Comparison of ENCODE assay signal across 7 mouse cellular contexts in genomic region chr3:86976546-86976945, GRCm38 (mm10). TPM values are rescaled to one million over a fixed set of nuclear protein-coding genes. Genes with fewer than 3 reads are reported as not detected.
DNase-seq lines count a peak whose midpoint lies in the region; TF ChIP-seq lines count a peak whose summit lies in the region.

No protein-coding gene starts in this region.

- intact Hi-C loops in gastrocnemius, adult 2 months (cut with DNase I): loop anchor here (10.0 kb wide), 2 partner anchors 182 to 652 kb away; no protein-coding TSS in a partner anchor

- peak; percentile 78 for DNase-seq in CD4-positive helper T cell, adult 2 months (ENCODE audit: low read depth, low spot score)
- peak; percentile 65 for DNase-seq in MEL-GATA-1-ER (ENCODE audit: extremely low read depth, low read depth)
- peak; percentile 87 to 93 for DNase-seq in cerebellum, postnatal 10 days
- DNase-seq in gastrocnemius, adult 2 months: no peak
- peak; percentile 85 for DNase-seq in layer of hippocampus, adult 2 months (ENCODE audit: low spot score in 2 of 2)
- peak; percentile 67 for DNase-seq in lung, postnatal 25 days (ENCODE audit: low spot score)
- peak; percentile 81 to 86 for DNase-seq in right cerebral cortex, adult 2 months (ENCODE audit: low spot score in 2 of 2)

- H3K4me3 ChIP-seq in gastrocnemius, adult 2 months: no peak overlapping the region
- no peak overlapping the region for H3K4me3 ChIP-seq in layer of hippocampus, adult 2 months

- H3K27ac ChIP-seq in gastrocnemius, adult 2 months: no peak overlapping the region
- no peak overlapping the region for H3K27ac ChIP-seq in layer of hippocampus, adult 2 months

- peak; percentile 85 for TF ChIP-seq CTCF in gastrocnemius, adult 2 months (IDR thresholded peaks at IDR 0.05)
- TF ChIP-seq CTCF in layer of hippocampus, adult 2 months (conservative IDR thresholded peaks at IDR 0.05): peak; percentile 96

RNA-seq across cellular contexts. Expression of gene Cd1d1, which starts 22.7 kb away (rescaled TPM):
- total RNA-seq in gastrocnemius, adult 2 months (2021): 1 to 10 TPM; 1.8 to 6.4 TPM
- 1 to 10 TPM; 1.4 to 2.0 TPM for total RNA-seq in layer of hippocampus, adult 2 months (2021)

RNA-seq across cellular contexts. Expression of gene Dclk2, which starts 55.9 kb away (rescaled TPM):
- total RNA-seq in gastrocnemius, adult 2 months (2021): 1 to 10 TPM in 1 of 2 experiments, under 1 TPM in 1; 0.64 to 1.4 TPM
- 100 to 1,000 TPM; 103 to 113 TPM for total RNA-seq in layer of hippocampus, adult 2 months (2021)

Comparison
In these comparisons a context has a peak if more than half of its experiments do, and no peak if none do; other contexts are left out.
1. RNA of gene Dclk2, which starts 55.9 kb away (total RNA-seq): 103 to 113 TPM in layer of hippocampus, adult 2 months; 0.64 to 1.4 TPM in gastrocnemius, adult 2 months; every median in the first group is over 10 times any median in the second.